Mouse (Mus musculus): ENCODE results near the gene Heatr1.
A peak's percentile ranks its signal among the peaks of the same experiment; 100 is the strongest.
"Not testable (repeated sequence)": the region's sequence is repeated elsewhere in the genome, so short reads cannot be mapped to it uniquely, and the experiment has no call there.

The Heatr1 gene

GRCm38 (mm10) chr13:12454686-12455390 lies 60.0 kb downstream of the Heatr1 start:
- DNase-seq (ENCODE audit: low spot score) = no peak

- no peak for DNase-seq (ENCODE audit: low spot score)
Observed at GRCm38 (mm10) chr13:12456711-12457110, 61.9 kb downstream of the Heatr1 start.

- no peak for DNase-seq (ENCODE audit: low spot score)
Observed at GRCm38 (mm10) chr13:12460443-12460842, 65.6 kb downstream of the Heatr1 start.

GRCm38 (mm10) chr13:12460881-12461729 lies 66.3 kb downstream of the Heatr1 start:
- DNase-seq (ENCODE audit: low spot score) = peak; percentile 96

GRCm38 (mm10) chr13:12461730-12462119 lies 66.9 kb downstream of the Heatr1 start:
- DNase-seq (ENCODE audit: low spot score) = no peak

DNA sequence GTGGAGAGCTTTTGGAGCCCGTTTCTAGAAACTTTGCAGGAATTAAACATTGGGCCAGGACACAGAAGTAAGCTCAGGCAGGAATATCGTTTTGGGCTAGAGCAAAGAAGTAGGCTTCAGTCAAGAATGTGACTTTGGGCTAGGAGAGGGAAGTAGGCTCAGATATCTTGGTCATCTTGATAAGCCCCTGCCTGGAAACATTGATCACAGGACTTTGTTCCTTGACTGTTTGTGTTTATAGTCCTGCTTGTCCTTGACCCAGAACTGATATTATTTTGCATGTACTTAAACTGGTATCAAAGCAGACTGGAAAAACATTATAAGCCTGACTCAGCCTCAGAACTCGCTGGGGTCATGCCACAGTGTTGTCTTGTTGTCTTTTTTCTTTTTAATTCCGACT lies 67.8 kb downstream of the Heatr1 start:
- no peak for DNase-seq (ENCODE audit: low spot score)

- DNase-seq (ENCODE audit: low spot score) = not testable (repeated sequence)
Observed at GRCm38 (mm10) chr13:12464159-12464558, 69.3 kb downstream of the Heatr1 start.

DNA sequence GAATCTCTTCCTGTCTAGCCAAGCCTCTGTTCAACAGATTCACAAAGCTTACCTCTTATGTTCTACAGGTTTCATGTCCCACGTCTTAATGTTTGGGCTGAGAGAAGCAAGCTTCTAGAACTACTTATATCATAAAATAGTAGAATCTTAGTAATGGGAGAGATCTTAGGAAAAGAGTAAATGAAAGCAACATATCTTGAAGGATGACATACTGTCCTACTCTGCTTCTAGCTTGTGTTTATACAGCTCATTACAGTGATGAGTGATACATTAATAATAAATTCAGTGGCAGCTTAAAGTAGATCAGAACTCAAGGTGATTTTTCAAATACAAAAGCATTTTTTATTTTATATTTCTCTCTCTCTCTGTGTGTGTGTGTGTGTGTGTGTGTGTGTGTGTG lies 70.0 kb downstream of the Heatr1 start, which contains the start of gene Lgals8:
TSS of gene Lgals8 (minus strand) at position 101 of the 400 bp plus-strand sequence.
- no peak for DNase-seq (ENCODE audit: low spot score)

GRCm38 (mm10) chr13:12468488-12468887 lies 73.7 kb downstream of the Heatr1 start:
- no peak for DNase-seq (ENCODE audit: low spot score)

DNA sequence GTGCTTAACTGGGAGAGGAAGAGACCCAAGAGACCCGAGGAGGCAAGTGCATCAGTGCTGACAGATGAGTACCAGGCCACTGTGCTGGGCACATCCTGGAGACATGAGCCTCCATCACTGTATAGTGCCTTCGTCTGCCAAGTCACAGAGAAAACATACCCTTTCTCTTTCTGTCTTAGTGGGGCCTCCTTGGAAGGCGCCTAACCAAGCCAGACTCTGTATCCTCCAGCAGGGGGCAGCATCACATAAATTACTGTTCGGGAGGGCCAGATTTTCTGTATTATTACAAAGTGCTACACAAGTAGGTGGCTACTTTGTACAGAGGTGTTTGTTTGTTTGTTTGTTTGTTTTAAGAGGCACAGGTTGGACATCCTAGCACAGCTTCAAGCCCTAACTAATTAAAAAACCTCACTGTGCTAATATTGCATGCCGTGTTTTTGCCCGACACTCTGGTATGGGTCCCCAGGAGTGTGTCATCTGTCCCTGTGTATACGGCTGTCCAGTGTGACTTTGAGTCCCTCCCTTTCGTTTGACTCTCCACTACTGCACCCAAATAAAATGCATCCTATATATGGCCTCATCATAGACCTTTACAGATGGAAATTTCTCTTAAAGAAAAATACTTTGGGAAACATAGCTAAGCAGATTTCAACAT lies 79.0 kb downstream of the Heatr1 start:
- DNase-seq (ENCODE audit: low spot score) = peak; percentile 86

DNA sequence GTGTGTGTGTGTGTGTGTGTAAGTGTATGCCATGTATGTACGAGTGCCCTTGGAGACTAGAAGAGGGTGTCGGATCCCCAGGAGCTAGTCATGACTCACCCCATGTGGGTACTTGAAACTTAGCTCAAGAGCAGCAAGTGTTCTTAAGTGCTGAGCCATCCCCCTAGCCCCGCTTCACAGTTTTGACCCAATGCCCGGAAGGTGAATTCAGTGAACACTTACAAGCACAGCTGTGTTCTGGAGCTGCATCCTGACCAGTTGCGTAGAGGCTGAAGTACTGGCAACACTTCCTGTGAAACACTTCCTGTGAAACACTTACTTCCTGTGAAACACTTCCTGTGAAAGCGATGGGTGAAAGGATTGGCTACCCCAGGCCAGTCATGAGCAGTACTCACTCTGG lies 80.4 kb downstream of the Heatr1 start:
- no peak for DNase-seq (ENCODE audit: low spot score)

- DNase-seq (ENCODE audit: low spot score) = no peak
Observed at GRCm38 (mm10) chr13:12476886-12477285, 82.1 kb downstream of the Heatr1 start.

GRCm38 (mm10) chr13:12478301-12478700 lies 83.5 kb downstream of the Heatr1 start:
- no peak for DNase-seq (ENCODE audit: low spot score)

DNA sequence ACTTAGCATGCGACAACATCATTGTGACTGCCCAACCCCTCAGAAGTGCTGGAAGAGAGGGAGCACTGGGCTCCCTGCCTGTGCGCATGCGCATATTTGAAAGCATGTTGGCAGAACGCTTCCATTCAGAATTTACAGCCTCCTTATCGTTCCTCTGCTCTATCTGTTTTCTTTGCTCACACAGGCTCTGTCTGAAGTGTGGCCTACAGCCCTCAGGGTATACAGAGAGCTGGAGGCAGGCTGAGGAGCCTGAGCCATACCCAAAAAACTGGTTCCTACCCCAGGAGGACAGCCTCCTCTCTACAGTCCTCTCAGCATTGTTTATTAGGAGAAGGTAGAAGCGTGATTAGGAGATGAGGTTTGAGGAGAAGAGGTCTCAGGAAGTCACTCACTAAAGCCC lies 85.0 kb downstream of the Heatr1 start:
- no peak for DNase-seq (ENCODE audit: low spot score)

DNA sequence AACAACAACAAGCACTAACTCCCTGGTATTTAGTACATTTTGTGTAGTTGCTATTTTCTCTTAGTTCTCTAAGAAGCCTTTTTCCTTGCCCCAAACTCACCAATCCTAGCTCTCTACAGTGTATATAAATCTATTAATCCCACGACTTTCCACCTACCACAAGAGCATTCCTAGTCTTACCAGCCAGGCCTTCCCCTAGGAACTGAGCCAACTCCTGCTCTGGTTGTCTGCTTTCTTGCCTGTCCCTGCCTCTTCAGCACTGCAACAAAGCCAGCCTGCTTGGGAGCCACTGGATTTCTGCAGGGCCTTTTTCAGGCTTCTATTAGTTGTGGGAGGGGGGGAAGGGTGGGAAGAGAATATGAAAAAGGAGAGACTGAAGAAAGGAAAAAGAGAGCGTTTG lies 90.4 kb downstream of the Heatr1 start:
- no peak for DNase-seq (ENCODE audit: low spot score)

DNA sequence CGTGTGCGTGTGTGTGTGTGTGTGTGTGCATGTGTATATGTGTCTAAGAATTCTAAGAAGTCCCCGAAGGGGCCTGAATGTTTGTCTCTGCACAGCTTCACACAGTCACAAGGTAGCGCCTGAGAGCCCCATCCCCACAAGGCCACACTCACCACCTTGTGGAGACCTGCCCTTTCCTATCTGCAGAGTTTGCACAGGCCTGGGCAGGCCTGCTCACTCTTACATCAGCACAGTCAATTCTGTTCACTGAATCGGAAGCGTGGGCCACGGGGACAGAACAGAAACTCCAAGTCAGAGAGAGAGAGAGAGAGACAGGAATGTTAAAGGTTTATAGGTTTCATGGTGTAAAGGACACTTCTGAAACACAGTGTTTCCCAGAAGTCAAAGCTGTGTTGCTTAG lies 90.8 kb downstream of the Heatr1 start:
- DNase-seq (ENCODE audit: low spot score) = no peak
